Mouse (Mus musculus) heart, adult 11 months (tissue): ENCODE results near the gene Kcna10.

ENCODE experiments used
- DNase-seq: peaks from one replicate; pipeline ENCODE4 v3.0.0; 2022

Kcna10 gene

GRCm38 (mm10) chr3:107205170-107205569 lies 22.3 kb downstream of the Kcna10 start:
- no peak for DNase-seq

- peak; percentile 87 for DNase-seq
Observed at GRCm38 (mm10) chr3:107205994-107206393, 23.1 kb downstream of the Kcna10 start.

- peak; percentile 87 for DNase-seq
Observed at GRCm38 (mm10) chr3:107206490-107207150, 23.8 kb downstream of the Kcna10 start.

- peak; percentile 74 for DNase-seq
Observed at GRCm38 (mm10) chr3:107207625-107208253, 24.9 kb downstream of the Kcna10 start.

GRCm38 (mm10) chr3:107214606-107215005 lies 31.8 kb downstream of the Kcna10 start:
- no peak for DNase-seq

GRCm38 (mm10) chr3:107216400-107217100 lies 33.7 kb downstream of the Kcna10 start:
- peak; percentile 87 for DNase-seq

- DNase-seq = no peak
Observed at GRCm38 (mm10) chr3:107217101-107217480, 34.2 kb downstream of the Kcna10 start.

- DNase-seq = peak; percentile 80
Observed at GRCm38 (mm10) chr3:107218572-107218971, 35.7 kb downstream of the Kcna10 start.

- peak; percentile 87 for DNase-seq
Observed at GRCm38 (mm10) chr3:107221608-107222007, 38.8 kb downstream of the Kcna10 start, which contains the start of gene Cym. Gene Cym, minus strand, starts transcription at chr3:107221732.

GRCm38 (mm10) chr3:107223230-107223629 lies 40.4 kb downstream of the Kcna10 start:
- no peak for DNase-seq

GRCm38 (mm10) chr3:107225820-107226219 lies 43.0 kb downstream of the Kcna10 start:
- DNase-seq = peak; percentile 92

- no peak for DNase-seq
Observed at GRCm38 (mm10) chr3:107229221-107229620, 46.4 kb downstream of the Kcna10 start.

GRCm38 (mm10) chr3:107229822-107230221 lies 47.0 kb downstream of the Kcna10 start:
- no peak for DNase-seq

GRCm38 (mm10) chr3:107230527-107230926 lies 47.7 kb downstream of the Kcna10 start, which contains the start of gene A630076J17Rik:
Gene A630076J17Rik, plus strand, starts transcription at chr3:107230614.
- peak; percentile 93 for DNase-seq

- no peak for DNase-seq
Observed at GRCm38 (mm10) chr3:107231202-107231601, 48.3 kb downstream of the Kcna10 start.

- peak; percentile 97 for DNase-seq
Observed at GRCm38 (mm10) chr3:107233351-107233813, 50.5 kb downstream of the Kcna10 start.

GRCm38 (mm10) chr3:107233945-107234344 lies 51.1 kb downstream of the Kcna10 start:
- no peak for DNase-seq

GRCm38 (mm10) chr3:107238051-107238450 lies 55.2 kb downstream of the Kcna10 start:
- no peak for DNase-seq

GRCm38 (mm10) chr3:107238471-107238980 lies 55.7 kb downstream of the Kcna10 start:
- no peak for DNase-seq

GRCm38 (mm10) chr3:107239607-107240006 lies 56.8 kb downstream of the Kcna10 start, which contains the start of gene Prok1:
Gene Prok1, minus strand, starts transcription at chr3:107239707.
- DNase-seq = no peak

- DNase-seq = no peak
Observed at GRCm38 (mm10) chr3:107241389-107242094, 58.7 kb downstream of the Kcna10 start.
